Mouse (Mus musculus): ENCODE measurements around the gene Nop2. TPM values are rescaled to one million over a fixed set of nuclear protein-coding genes. Genes with fewer than 3 reads are reported as not detected.
A peak's percentile ranks its signal among the peaks of the same experiment; 100 is the strongest.

Nop2 gene
- total RNA-seq, 2 experiments from 2014 or later, result 14.6 to 18.6 TPM

- DNase-seq, result no peak
Observed at GRCm38 (mm10) chr6:125109371-125109770, 22.3 kb upstream of the Nop2 start.

GRCm38 (mm10) chr6:125110927-125111326 lies 20.8 kb upstream of the Nop2 start:
- no peak for DNase-seq

GRCm38 (mm10) chr6:125112553-125112952 lies 19.2 kb upstream of the Nop2 start:
- no peak for DNase-seq

- no peak for DNase-seq
Observed at GRCm38 (mm10) chr6:125119387-125119786, 12.3 kb upstream of the Nop2 start.

GRCm38 (mm10) chr6:125128724-125129123 lies 3.0 kb upstream of the Nop2 start:
- no peak for DNase-seq

- DNase-seq, result no peak
Observed at GRCm38 (mm10) chr6:125129710-125130402, 1.9 kb upstream of the Nop2 start.

- DNase-seq, result no peak
Observed at GRCm38 (mm10) chr6:125132470-125132869, 761 bp downstream of the Nop2 start.

- no peak for DNase-seq
Observed at GRCm38 (mm10) chr6:125137002-125137671, 5.4 kb downstream of the Nop2 start.

GRCm38 (mm10) chr6:125139747-125140146 lies 8.0 kb downstream of the Nop2 start:
- DNase-seq, result no peak

- DNase-seq, result no peak
Observed at GRCm38 (mm10) chr6:125142436-125142835, 10.7 kb downstream of the Nop2 start.

GRCm38 (mm10) chr6:125143128-125143527 lies 11.4 kb downstream of the Nop2 start:
- DNase-seq, result no peak

GRCm38 (mm10) chr6:125143904-125144303 lies 12.2 kb downstream of the Nop2 start:
- DNase-seq, result no peak

- DNase-seq, result peak; percentile 92
Observed at GRCm38 (mm10) chr6:125145001-125145400, 13.3 kb downstream of the Nop2 start, which contains the start of gene Iffo1. TSS of gene Iffo1 (plus strand) at chr6:125145241.

GRCm38 (mm10) chr6:125145479-125145951 lies 13.8 kb downstream of the Nop2 start:
- no peak for DNase-seq

GRCm38 (mm10) chr6:125146148-125146547 lies 14.4 kb downstream of the Nop2 start:
- DNase-seq, result no peak

GRCm38 (mm10) chr6:125146797-125147196 lies 15.1 kb downstream of the Nop2 start:
- DNase-seq, result peak; percentile 52

GRCm38 (mm10) chr6:125147329-125147728 lies 15.6 kb downstream of the Nop2 start:
- DNase-seq, result peak; percentile 38

- peak; percentile 81 for DNase-seq
Observed at GRCm38 (mm10) chr6:125148251-125148925, 16.7 kb downstream of the Nop2 start.

GRCm38 (mm10) chr6:125148926-125149568 lies 17.3 kb downstream of the Nop2 start:
- peak; percentile 88 for DNase-seq

GRCm38 (mm10) chr6:125149569-125149950 lies 17.9 kb downstream of the Nop2 start:
- no peak for DNase-seq

GRCm38 (mm10) chr6:125152212-125153017 lies 20.7 kb downstream of the Nop2 start:
- DNase-seq, result peak; percentile 76

GRCm38 (mm10) chr6:125153018-125153389 lies 21.3 kb downstream of the Nop2 start:
- DNase-seq, result no peak

Data from gastrocnemius, postnatal 25 days (tissue).